Comparison of ENCODE assay signal across 21 mouse cellular contexts in the genomic region with DNA sequence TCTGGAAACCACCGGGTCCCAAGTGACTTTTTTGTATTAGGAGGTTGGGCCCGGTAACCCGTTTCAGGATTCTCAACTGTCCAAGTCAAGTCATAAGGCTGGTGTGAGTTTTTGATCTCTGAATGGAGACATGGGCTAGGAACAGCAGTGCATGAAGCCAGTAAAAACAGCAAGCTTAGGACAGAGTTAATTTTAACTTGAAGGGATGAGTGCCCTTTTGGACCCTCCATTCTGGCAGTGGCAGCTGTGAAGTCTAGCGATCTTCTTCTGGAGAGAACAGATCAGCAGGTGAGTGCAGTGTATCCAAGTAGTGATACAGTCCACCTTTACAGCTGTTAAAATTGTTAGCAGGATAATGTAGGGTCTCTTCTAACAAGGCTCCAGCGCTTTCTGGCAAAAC. TPM values are rescaled to one million over a fixed set of nuclear protein-coding genes. Genes with fewer than 3 reads are reported as not detected.
DNase-seq lines count a peak whose midpoint lies in the region; ATAC-seq and TF ChIP-seq lines count a peak whose summit lies in the region.
"Had no signal": no experiment of that assay in that cellular context is flagged by ENCODE, and none has a peak within 500 bp of the region (broad histone marks: within the 10 kb centered on the region; RNA-seq: fewer than 3 reads in every experiment).

A gene (plus strand): TSS at position 204 of the 400 bp plus-strand sequence.

- no peaks in the 10 kb centered on the region for H3K27me3 ChIP-seq in forebrain, embryonic 10.5 days (ENCODE audit: poor library complexity, severe bottlenecking)
- H3K27me3 ChIP-seq in forebrain, embryonic 13.5 days: no peaks in the 10 kb centered on the region
- H3K27me3 ChIP-seq in thymus, adult 2 months (ENCODE audit: control insufficient read depth, insufficient read depth, low read length): no peaks in the 10 kb centered on the region
- no peaks in the 10 kb centered on the region for H3K27me3 ChIP-seq in kidney, postnatal 0 days (ENCODE audit: insufficient read depth, low read length)
- no peaks in the 10 kb centered on the region for H3K27me3 ChIP-seq in heart, adult 2 months (ENCODE audit: control insufficient read depth, insufficient read depth, low read length)
- H3K27me3 ChIP-seq: hindbrain, embryonic 12.5 days; limb, embryonic 13.5 days; midbrain, embryonic 15.5 days; neural tube, embryonic 15.5 days had no signal

- no peak within 1 kb of the TSS for H3K4me2 ChIP-seq in forebrain, embryonic 13.5 days
- no peak within 1 kb of the TSS for H3K4me2 ChIP-seq in kidney, postnatal 0 days (ENCODE audit: low read length)
- H3K4me2 ChIP-seq: hindbrain, embryonic 12.5 days; limb, embryonic 13.5 days; midbrain, embryonic 15.5 days; neural tube, embryonic 15.5 days had no signal

- H3K4me1 ChIP-seq in forebrain, embryonic 10.5 days: no peaks in the 10 kb centered on the region
- no peaks in the 10 kb centered on the region for H3K4me1 ChIP-seq in forebrain, embryonic 13.5 days
- H3K4me1 ChIP-seq in thymus, adult 2 months (replicated peaks; ENCODE audit: control insufficient read depth, insufficient read depth, low read length): 0 out of 2 replicates have a peak, but pooled peaks cover 4% of the 10 kb centered on the region
- no peaks in the 10 kb centered on the region for H3K4me1 ChIP-seq in kidney, postnatal 0 days (replicated peaks; ENCODE audit: insufficient read depth, low read length)
- no peaks in the 10 kb centered on the region for H3K4me1 ChIP-seq in olfactory bulb, adult 2 months (ENCODE audit: control insufficient read depth, insufficient read depth, low read length)
- no peaks in the 10 kb centered on the region; the same call in 1 of the 2 replicates for H3K4me1 ChIP-seq in heart, adult 2 months (ENCODE audit: control insufficient read depth, insufficient read depth, low read length)
- H3K4me1 ChIP-seq: embryonic facial prominence, embryonic 10.5 days; heart, embryonic 10.5 days; hindbrain, embryonic 12.5 days; midbrain, embryonic 15.5 days; neural tube, embryonic 15.5 days had no signal

- TF ChIP-seq EP300 in heart, adult 2 months (IDR thresholded peaks at IDR 0.05; ENCODE audit: insufficient read depth, low read depth, low read length): no peak

- no peak for TF ChIP-seq CTCF in thymus, adult 2 months (IDR thresholded peaks at IDR 0.05; ENCODE audit: borderline replicate concordance, control insufficient read depth, extremely low read depth, insufficient read depth, low read length, poor library complexity)
- no peak for TF ChIP-seq CTCF in kidney, postnatal 0 days (IDR thresholded peaks at IDR 0.05; ENCODE audit: low read depth)
- TF ChIP-seq CTCF in olfactory bulb, adult 2 months (IDR thresholded peaks at IDR 0.05; ENCODE audit: insufficient read depth, low read depth, low read length): no peak
- no peak for TF ChIP-seq CTCF in heart, adult 2 months (IDR thresholded peaks at IDR 0.05)

- H3K9ac ChIP-seq in forebrain, embryonic 13.5 days: no peak within 1 kb of the TSS
- no peak within 1 kb of the TSS for H3K9ac ChIP-seq in kidney, postnatal 0 days (ENCODE audit: low read depth, low read length)
- H3K9ac ChIP-seq in heart, adult 2 months (ENCODE audit: low read depth, low read length): no peak within 1 kb of the TSS
- H3K9ac ChIP-seq: hindbrain, embryonic 12.5 days; limb, embryonic 13.5 days; midbrain, embryonic 15.5 days; neural tube, embryonic 15.5 days had no signal

- intact Hi-C loops in heart, adult 2 months (cut with DNase I): no loop called here

- WGBS in forebrain, embryonic 10.5 days: 95% methylated on average over 5 of the region's 5 CpGs
- 92% methylated on average over 5 of the region's 5 CpGs for WGBS in forebrain, embryonic 13.5 days
- 70% methylated on average over 5 of the region's 5 CpGs for WGBS in thymus, adult 2 months
- 74% methylated on average over 5 of the region's 5 CpGs for WGBS in kidney, postnatal 0 days
- WGBS in olfactory bulb, adult 2 months: 92% methylated on average over 5 of the region's 5 CpGs
- 67% methylated on average over 5 of the region's 5 CpGs for WGBS in heart, adult 2 months

- no peak within 1 kb of the TSS for H3K4me3 ChIP-seq in forebrain, embryonic 10.5 days
- H3K4me3 ChIP-seq in forebrain, embryonic 13.5 days: no peak within 1 kb of the TSS
- no peak within 1 kb of the TSS for H3K4me3 ChIP-seq in thymus, adult 2 months (ENCODE audit: control insufficient read depth, insufficient read depth, low read length)
- H3K4me3 ChIP-seq in kidney, postnatal 0 days (replicated peaks; ENCODE audit: low read depth, low read length): no peak within 1 kb of the TSS
- no peak within 1 kb of the TSS for H3K4me3 ChIP-seq in olfactory bulb, adult 2 months (ENCODE audit: insufficient read depth, low read depth, low read length)
- no peak within 1 kb of the TSS for H3K4me3 ChIP-seq in heart, adult 2 months
- H3K4me3 ChIP-seq: embryonic facial prominence, embryonic 10.5 days; heart, embryonic 10.5 days; hindbrain, embryonic 12.5 days; limb, embryonic 13.5 days; midbrain, embryonic 15.5 days; neural tube, embryonic 15.5 days had no signal

- no peak for TF ChIP-seq POLR2A in thymus, adult 2 months (IDR thresholded peaks at IDR 0.05; ENCODE audit: control insufficient read depth, extremely low read depth, insufficient read depth, low read length, poor library complexity)
- no peak for TF ChIP-seq POLR2A in olfactory bulb, adult 2 months (IDR thresholded peaks at IDR 0.05; ENCODE audit: insufficient read depth, low read depth, low read length)
- no peak for TF ChIP-seq POLR2A in heart, adult 2 months (IDR thresholded peaks at IDR 0.05; ENCODE audit: insufficient read depth, low read depth, low read length)

- DNase-seq in forebrain, embryonic 10.5 days (ENCODE audit: extremely low spot score, low spot score): peak; percentile 10
- no peak for DNase-seq in thymus, adult 2 months
- no peak for DNase-seq in thymus, postnatal 10 days (ENCODE audit: low spot score in 2 of 2)
- DNase-seq in kidney, postnatal 0 days (ENCODE audit: low spot score): peak; percentile 18
- no peak for DNase-seq in lung, postnatal 4 days
- no peak for DNase-seq in heart, adult 2 months
- DNase-seq: adrenal gland, postnatal 25 days; cerebellum, adult 18-20 months; cerebellum, postnatal 36 days; gastrocnemius, postnatal 36 days; lung, adult 2 months; right cerebral cortex, postnatal 4 days had no signal

- H3K9me3 ChIP-seq in forebrain, embryonic 10.5 days: no peaks in the 10 kb centered on the region
- H3K9me3 ChIP-seq in forebrain, embryonic 13.5 days (replicated peaks): no peaks in the 10 kb centered on the region
- H3K9me3 ChIP-seq in kidney, postnatal 0 days (replicated peaks; ENCODE audit: low read length): no peaks in the 10 kb centered on the region
- H3K9me3 ChIP-seq: embryonic facial prominence, embryonic 10.5 days; heart, embryonic 10.5 days; hindbrain, embryonic 12.5 days; limb, embryonic 13.5 days; midbrain, embryonic 15.5 days; neural tube, embryonic 15.5 days had no signal

- H3K36me3 ChIP-seq in forebrain, embryonic 10.5 days (replicated peaks): no peaks in the 10 kb centered on the region
- H3K36me3 ChIP-seq in forebrain, embryonic 13.5 days (ENCODE audit: poor library complexity, severe bottlenecking): no peaks in the 10 kb centered on the region
- H3K36me3 ChIP-seq in thymus, adult 2 months (ENCODE audit: control insufficient read depth, insufficient read depth, low read length): no peaks in the 10 kb centered on the region
- H3K36me3 ChIP-seq in kidney, postnatal 0 days (ENCODE audit: insufficient read depth, low read length): no peaks in the 10 kb centered on the region
- H3K36me3 ChIP-seq in heart, adult 2 months (ENCODE audit: control insufficient read depth, insufficient read depth, low read length): no peaks in the 10 kb centered on the region
- H3K36me3 ChIP-seq: embryonic facial prominence, embryonic 10.5 days; heart, embryonic 10.5 days; hindbrain, embryonic 12.5 days; limb, embryonic 13.5 days; midbrain, embryonic 15.5 days; neural tube, embryonic 15.5 days had no signal

- no peak within 1 kb of the TSS for H3K27ac ChIP-seq in forebrain, embryonic 10.5 days
- H3K27ac ChIP-seq in forebrain, embryonic 13.5 days: no peak within 1 kb of the TSS
- no peak within 1 kb of the TSS for H3K27ac ChIP-seq in thymus, adult 2 months (ENCODE audit: control insufficient read depth, insufficient read depth, low read length)
- H3K27ac ChIP-seq in kidney, postnatal 0 days: peak within 1 kb of the TSS; percentile 44
- H3K27ac ChIP-seq in olfactory bulb, adult 2 months (ENCODE audit: insufficient read depth, low read depth, low read length): no peak within 1 kb of the TSS
- H3K27ac ChIP-seq in heart, adult 2 months: no peak within 1 kb of the TSS
- H3K27ac ChIP-seq: embryonic facial prominence, embryonic 10.5 days; heart, embryonic 10.5 days; hindbrain, embryonic 12.5 days; limb, embryonic 13.5 days; midbrain, embryonic 15.5 days; neural tube, embryonic 15.5 days had no signal

- no peak for ATAC-seq in forebrain, embryonic 13.5 days
- ATAC-seq in kidney, postnatal 0 days (replicated peaks; ENCODE audit: low FRiP score, low read depth): peak; percentile 71
- ATAC-seq: forebrain, embryonic 14.5 days; midbrain, embryonic 15.5 days had no signal

- H3K79me2 ChIP-seq in heart, adult 2 months (replicated peaks; ENCODE audit: control insufficient read depth, insufficient read depth, low read length): no peaks in the 10 kb centered on the region

RNA-seq across cellular contexts. Expression of the gene that starts here (rescaled TPM):
- 0.20 and 0.67 TPM in 2 replicates for polyA plus RNA-seq in forebrain, embryonic 10.5 days (2016; fragmentation: Nextera tagmentation; extraction: Ambion mirVana)
- polyA plus RNA-seq in forebrain, embryonic 13.5 days (2015; fragmentation: Nextera tagmentation; extraction: Ambion mirVana): 0.10 and 0.13 TPM in 2 replicates
- 14.7 and 15.0 TPM in 2 replicates for polyA plus RNA-seq in thymus, adult 2 months (2012; rRNA removed)
- 1.3 and 1.4 TPM in 2 replicates for polyA plus RNA-seq in kidney, postnatal 0 days (2015; fragmentation: Nextera tagmentation; extraction: Ambion mirVana)
- polyA plus RNA-seq in olfactory bulb, adult 2 months (2012; ENCODE audit: insufficient read depth, insufficient read length, low replicate concordance, missing spikeins): not detected in 2 replicates
- 1 to 10 TPM; 2.7 to 4.0 TPM for total RNA-seq in heart, adult 2 months (2021)
- polyA plus RNA-seq in heart, adult 2 months (2012; rRNA removed): 0.84 and 1.4 TPM in 2 replicates

Comparison
In these comparisons a context has a peak if more than half of its experiments do, and no peak if none do; other contexts are left out.
1. Peak in DNase-seq in forebrain, embryonic 10.5 days; RNA of the gene not detected or under 1 TPM.